Mouse (Mus musculus): ENCODE measurements around the gene Olfr1431. TPM values are rescaled to one million over a fixed set of nuclear protein-coding genes. Genes with fewer than 3 reads are reported as not detected.
"Not testable (repeated sequence)": the region's sequence is repeated elsewhere in the genome, so short reads cannot be mapped to it uniquely, and the experiment has no call there.

The Olfr1431 gene
- polyA plus RNA-seq (2015; fragmentation: Nextera tagmentation; extraction: Ambion mirVana): not detected in 2 replicates

DNA sequence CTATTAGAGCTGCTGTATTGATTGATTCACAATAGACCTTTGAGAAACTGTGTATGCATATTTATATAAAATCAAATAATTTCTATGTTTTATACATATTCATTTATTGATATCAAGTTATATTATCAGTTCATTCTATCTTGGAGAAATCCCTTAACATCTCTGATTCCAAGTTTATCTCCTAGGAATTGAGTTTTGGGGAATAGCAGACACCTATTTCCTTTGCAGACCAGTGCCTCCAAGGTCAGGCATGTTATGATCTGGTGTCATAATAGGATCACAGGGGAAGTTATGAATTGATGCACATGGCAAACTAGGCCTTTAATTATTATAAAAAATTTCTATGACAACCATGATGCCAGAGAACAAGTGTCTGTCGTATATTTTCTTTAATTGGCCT is at the start of gene Olfr1431:
TSS of gene Olfr1431 (plus strand) at position 301 of the 400 bp plus-strand sequence.
- Histone ChIP-seq H3K36me3 (no peaks in the 10 kb centered on the region), H3K4me1 (no peaks in the 10 kb centered on the region), H3K27me3 (no peaks in the 10 kb centered on the region), H3K27ac (no peak within 1 kb of the TSS), H3K4me2 (replicated peaks) (no peak within 1 kb of the TSS), H3K9ac (no peak within 1 kb of the TSS), H3K9me3 (no peaks in the 10 kb centered on the region), H3K4me3 (no peak within 1 kb of the TSS)
- no peak for ATAC-seq (ENCODE audit: low FRiP score, low read depth)
- WGBS: 78% methylated on average over 1 of the region's 1 CpGs

DNA sequence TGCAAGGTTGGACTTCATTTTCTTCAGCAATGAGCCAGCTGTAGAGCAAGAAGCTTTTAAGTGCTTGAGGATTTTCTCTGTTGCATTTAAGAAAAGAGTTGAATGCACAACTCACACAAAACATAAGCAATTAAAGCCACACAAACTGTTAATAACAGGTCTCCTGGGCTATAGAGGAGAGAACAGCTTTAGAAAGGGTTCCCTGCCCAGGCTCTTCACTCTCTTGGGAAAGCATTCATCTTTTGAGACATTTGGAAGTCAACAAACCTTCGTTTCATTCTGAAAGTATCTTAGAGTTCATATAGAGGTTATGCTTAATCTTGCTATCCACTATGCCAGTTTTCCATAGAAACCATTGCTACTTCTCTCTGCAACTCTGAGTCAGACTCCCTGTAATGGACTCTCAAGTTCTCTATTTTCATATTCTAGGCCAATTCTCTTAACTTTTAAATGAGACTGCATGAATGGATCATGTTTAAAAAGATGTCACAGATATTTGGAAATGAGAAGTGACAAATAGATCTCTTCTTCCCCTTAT is 30.3 kb upstream of the Olfr1431 start, which contains the start of gene Olfr1555-ps1:
TSS of gene Olfr1555-ps1 (minus strand) at position 51 of the 538 bp plus-strand sequence.
- 68% methylated on average over 1 of the region's 1 CpGs for WGBS
- H3K36me3 ChIP-seq; H3K27me3 ChIP-seq; H3K9me3 ChIP-seq; H3K27ac ChIP-seq; H3K4me2 ChIP-seq (replicated peaks); H3K4me3 ChIP-seq; H3K9ac ChIP-seq; H3K4me1 ChIP-seq; ATAC-seq (ENCODE audit: low FRiP score, low read depth): not testable (repeated sequence)

DNA sequence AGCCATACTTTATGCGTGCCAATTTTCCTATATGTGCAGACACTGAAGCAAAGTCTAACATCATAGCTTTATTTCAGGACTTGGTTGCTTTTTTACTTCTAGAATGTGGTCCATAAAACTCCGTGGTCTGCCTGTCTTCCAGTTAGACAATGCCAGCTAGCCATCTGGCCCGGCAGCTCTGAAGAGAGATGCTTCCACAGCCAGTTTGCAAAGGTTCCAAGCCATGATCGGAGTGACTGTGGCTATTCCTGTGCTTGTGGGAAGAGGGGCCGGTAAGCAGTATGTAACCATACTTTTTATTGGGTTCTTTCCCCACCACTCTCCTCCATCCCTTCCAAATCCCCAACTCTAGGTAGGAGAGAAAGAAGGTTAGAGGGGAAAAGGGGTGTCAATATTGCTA is 25.0 kb upstream of the Olfr1431 start:
- H3K27me3 ChIP-seq: not testable (repeated sequence)

DNA sequence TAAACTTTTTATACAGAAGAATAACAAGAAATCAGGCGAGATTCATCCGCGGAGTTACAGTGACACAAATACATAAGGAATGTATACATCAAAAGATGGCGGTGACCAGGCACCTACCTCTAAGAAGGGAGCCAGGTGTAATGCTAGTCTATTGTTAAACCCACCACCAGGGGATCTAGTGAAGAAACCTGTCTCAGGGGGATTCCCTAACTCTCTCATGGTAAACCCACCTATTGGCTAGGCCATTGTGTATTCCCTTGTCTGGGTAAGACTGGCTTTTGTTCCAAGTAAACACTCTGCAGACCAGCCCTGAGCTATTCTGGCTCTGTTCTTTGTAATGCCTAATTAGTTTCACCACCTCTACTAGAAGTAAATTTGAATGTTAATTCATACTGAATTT is 1.4 kb upstream of the Olfr1431 start:
- H3K36me3 ChIP-seq; H3K9me3 ChIP-seq; H3K27me3 ChIP-seq; H3K27ac ChIP-seq; H3K4me3 ChIP-seq; H3K4me1 ChIP-seq; H3K4me2 ChIP-seq (replicated peaks); ATAC-seq (ENCODE audit: low FRiP score, low read depth); H3K9ac ChIP-seq: not testable (repeated sequence)
- 80% methylated on average over 4 of the region's 4 CpGs for WGBS

More for the DNA sequence above, 25.0 kb upstream of the Olfr1431 start:
- not testable (repeated sequence) for H3K4me1 ChIP-seq; H3K36me3 ChIP-seq; H3K27ac ChIP-seq; H3K4me2 ChIP-seq (replicated peaks); H3K9me3 ChIP-seq; H3K9ac ChIP-seq; H3K4me3 ChIP-seq; ATAC-seq (ENCODE audit: low FRiP score, low read depth)
- 70% methylated on average over 5 of the region's 5 CpGs for WGBS

DNA sequence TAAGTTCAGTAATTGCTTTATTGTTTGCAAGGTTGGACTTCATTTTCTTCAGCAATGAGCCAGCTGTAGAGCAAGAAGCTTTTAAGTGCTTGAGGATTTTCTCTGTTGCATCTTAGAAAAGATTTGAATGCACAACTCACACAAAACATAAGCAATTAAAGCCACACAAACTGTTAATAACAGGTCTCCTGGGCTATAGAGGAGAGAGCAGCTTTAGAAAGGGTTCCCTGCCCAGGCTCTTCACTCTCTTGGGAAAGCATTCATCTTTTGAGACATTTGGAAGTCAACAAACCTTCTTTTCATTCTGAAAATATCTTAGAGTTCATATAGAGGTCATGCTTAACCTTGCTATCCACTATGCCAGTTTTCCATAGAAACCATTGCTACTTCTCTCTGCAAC is 32.1 kb downstream of the Olfr1431 start, which contains the start of gene Olfr1432:
TSS of gene Olfr1432 (minus strand) at position 101 of the 400 bp plus-strand sequence.
- H3K36me3 ChIP-seq; H3K27me3 ChIP-seq; H3K4me3 ChIP-seq; H3K4me2 ChIP-seq (replicated peaks); ATAC-seq (ENCODE audit: low FRiP score, low read depth); H3K9ac ChIP-seq; H3K27ac ChIP-seq; H3K4me1 ChIP-seq; H3K9me3 ChIP-seq: not testable (repeated sequence)

DNA sequence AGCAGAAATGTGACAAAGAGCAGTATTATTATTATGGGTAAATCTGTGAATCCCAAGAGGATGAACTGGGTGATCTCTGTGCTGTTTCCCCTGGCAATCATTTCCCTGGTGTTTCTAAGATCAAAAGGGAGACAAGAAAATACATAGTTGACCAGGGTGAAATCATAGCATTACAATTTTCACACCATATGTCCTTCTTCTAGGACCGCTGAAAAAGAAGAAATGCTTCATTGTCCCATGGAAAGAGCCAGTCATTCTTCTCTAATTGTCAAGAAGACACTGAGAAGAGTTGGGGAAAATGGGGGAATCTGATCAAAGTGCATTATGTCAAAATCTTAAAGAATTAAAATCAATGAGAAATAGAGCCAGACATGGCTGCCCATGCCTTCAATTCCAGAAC is 41.1 kb downstream of the Olfr1431 start, which contains the start of gene Olfr262:
TSS of gene Olfr262 (minus strand) at position 101 of the 400 bp plus-strand sequence.
- ATAC-seq (ENCODE audit: low FRiP score, low read depth): no peak
- WGBS: 82% methylated on average over 1 of the region's 1 CpGs
- no peaks in the 10 kb centered on the region for H3K27me3 ChIP-seq

DNA sequence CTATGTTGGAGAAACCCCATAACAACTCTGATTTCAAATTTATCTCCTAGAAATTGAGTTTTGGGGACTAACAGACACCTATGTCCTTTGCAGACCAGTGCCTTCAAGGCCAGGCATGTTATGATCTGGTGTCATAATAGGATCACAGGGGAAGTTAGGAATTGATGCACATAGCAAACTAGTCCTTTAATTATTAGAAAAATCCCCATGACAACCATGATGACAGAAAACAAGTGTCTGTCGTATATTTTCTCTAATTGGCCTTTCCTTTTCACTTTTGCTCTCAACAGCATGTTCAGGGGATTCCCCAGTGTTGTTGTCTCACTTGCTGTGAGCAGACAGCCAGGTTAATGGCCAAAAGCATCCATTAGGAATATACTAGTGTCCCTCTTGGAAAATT is 60.3 kb downstream of the Olfr1431 start, which contains the start of gene Olfr235:
TSS of gene Olfr235 (plus strand) at position 301 of the 400 bp plus-strand sequence.
- 56% methylated on average over 1 of the region's 1 CpGs for WGBS
- H3K27me3 ChIP-seq: no peaks in the 10 kb centered on the region
- no peak within 1 kb of the TSS for H3K4me2 ChIP-seq (replicated peaks)
- ATAC-seq (ENCODE audit: low FRiP score, low read depth): no peak
- H3K9me3 ChIP-seq: no peaks in the 10 kb centered on the region
- H3K36me3 ChIP-seq: no peaks in the 10 kb centered on the region
- no peak within 1 kb of the TSS for H3K9ac ChIP-seq
- no peaks in the 10 kb centered on the region for H3K4me1 ChIP-seq
- H3K27ac ChIP-seq: no peak within 1 kb of the TSS
- no peak within 1 kb of the TSS for H3K4me3 ChIP-seq

More for the DNA sequence above, 41.1 kb downstream of the Olfr1431 start, which contains the start of gene Olfr262:
- no peaks in the 10 kb centered on the region for H3K36me3 ChIP-seq
- H3K27ac ChIP-seq: no peak within 1 kb of the TSS
- H3K4me2 ChIP-seq (replicated peaks): no peak within 1 kb of the TSS
- H3K4me1 ChIP-seq: no peaks in the 10 kb centered on the region
- H3K4me3 ChIP-seq: no peak within 1 kb of the TSS
- no peaks in the 10 kb centered on the region for H3K9me3 ChIP-seq
- no peak within 1 kb of the TSS for H3K9ac ChIP-seq

Other genes starting within 250 kb of the Olfr1431 start
- 5.1 and 5.3 TPM in 2 replicates for gene Osbp, start 234.7 kb upstream of the Olfr1431 start, polyA plus RNA-seq (2015; fragmentation: Nextera tagmentation; extraction: Ambion mirVana)
- not detected in 2 replicates for gene Olfr1423, start 159.3 kb upstream of the Olfr1431 start, polyA plus RNA-seq (2015; fragmentation: Nextera tagmentation; extraction: Ambion mirVana)
- gene Olfr1424, start 138.0 kb upstream of the Olfr1431 start, polyA plus RNA-seq (2015; fragmentation: Nextera tagmentation; extraction: Ambion mirVana): not detected in 2 replicates
- not detected in 2 replicates for gene Olfr1425, start 122.9 kb upstream of the Olfr1431 start, polyA plus RNA-seq (2015; fragmentation: Nextera tagmentation; extraction: Ambion mirVana)
- not detected in 2 replicates for gene Olfr1426, start 108.6 kb upstream of the Olfr1431 start, polyA plus RNA-seq (2015; fragmentation: Nextera tagmentation; extraction: Ambion mirVana)
- gene Olfr1427, start 97.3 kb upstream of the Olfr1431 start, polyA plus RNA-seq (2015; fragmentation: Nextera tagmentation; extraction: Ambion mirVana): not detected in 2 replicates
- not detected in 2 replicates for gene Olfr1428, start 84.7 kb upstream of the Olfr1431 start, polyA plus RNA-seq (2015; fragmentation: Nextera tagmentation; extraction: Ambion mirVana)
- not detected in 2 replicates for gene Olfr76, start 77.4 kb upstream of the Olfr1431 start, polyA plus RNA-seq (2015; fragmentation: Nextera tagmentation; extraction: Ambion mirVana)
- not detected in 2 replicates for gene Olfr1555-ps1, start 30.5 kb upstream of the Olfr1431 start, polyA plus RNA-seq (2015; fragmentation: Nextera tagmentation; extraction: Ambion mirVana)
- not detected in 2 replicates for gene Olfr1432, start 32.0 kb downstream of the Olfr1431 start, polyA plus RNA-seq (2015; fragmentation: Nextera tagmentation; extraction: Ambion mirVana)
- gene Olfr262, start 41.0 kb downstream of the Olfr1431 start, polyA plus RNA-seq (2015; fragmentation: Nextera tagmentation; extraction: Ambion mirVana): not detected in 2 replicates
- gene Olfr235, start 60.4 kb downstream of the Olfr1431 start, polyA plus RNA-seq (2015; fragmentation: Nextera tagmentation; extraction: Ambion mirVana): not detected in 2 replicates
- gene Olfr1434, start 79.2 kb downstream of the Olfr1431 start, polyA plus RNA-seq (2015; fragmentation: Nextera tagmentation; extraction: Ambion mirVana): not detected in 2 replicates
- gene Olfr1436, start 98.5 kb downstream of the Olfr1431 start, polyA plus RNA-seq (2015; fragmentation: Nextera tagmentation; extraction: Ambion mirVana): not detected in 2 replicates
- not detected in 2 replicates for gene Olfr1437, start 124.5 kb downstream of the Olfr1431 start, polyA plus RNA-seq (2015; fragmentation: Nextera tagmentation; extraction: Ambion mirVana)
- not detected in 2 replicates for gene Olfr1438-ps1, start 135.3 kb downstream of the Olfr1431 start, polyA plus RNA-seq (2015; fragmentation: Nextera tagmentation; extraction: Ambion mirVana)
- gene Olfr1440, start 186.6 kb downstream of the Olfr1431 start, polyA plus RNA-seq (2015; fragmentation: Nextera tagmentation; extraction: Ambion mirVana): not detected in 2 replicates
- not detected in 2 replicates for gene Olfr1441, start 216.8 kb downstream of the Olfr1431 start, polyA plus RNA-seq (2015; fragmentation: Nextera tagmentation; extraction: Ambion mirVana)
- not detected in 2 replicates for gene Pfpl, start 227.3 kb downstream of the Olfr1431 start, polyA plus RNA-seq (2015; fragmentation: Nextera tagmentation; extraction: Ambion mirVana)